Mouse (Mus musculus): Measurements from ENCODE around the gene Mab21l1. TPM values are rescaled to one million over a fixed set of nuclear protein-coding genes. Genes with fewer than 3 reads are reported as not detected.

Gene Mab21l1
- polyA plus RNA-seq, 1 experiment from 2014 or later = 57.6 TPM

DNA sequence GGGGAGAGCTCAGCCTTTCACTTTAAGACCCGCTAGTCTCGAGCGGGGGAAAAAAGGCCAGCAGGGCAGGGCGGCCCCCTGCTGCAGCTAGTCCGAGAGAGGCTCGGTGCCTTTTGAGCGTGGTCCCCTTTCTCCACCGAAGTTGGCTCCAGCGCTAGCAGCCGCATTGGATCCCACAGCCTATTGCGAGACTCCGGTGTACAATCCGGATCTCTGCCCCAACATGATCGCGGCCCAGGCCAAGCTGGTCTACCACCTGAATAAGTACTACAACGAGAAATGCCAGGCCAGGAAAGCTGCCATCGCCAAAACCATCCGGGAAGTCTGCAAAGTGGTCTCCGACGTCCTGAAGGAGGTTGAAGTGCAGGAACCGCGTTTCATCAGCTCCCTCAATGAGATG, 461 bp downstream of the Mab21l1 start:
- H3K4me1 ChIP-seq (replicated peaks) = peaks cover 59% of the 10 kb centered on the region

DNA sequence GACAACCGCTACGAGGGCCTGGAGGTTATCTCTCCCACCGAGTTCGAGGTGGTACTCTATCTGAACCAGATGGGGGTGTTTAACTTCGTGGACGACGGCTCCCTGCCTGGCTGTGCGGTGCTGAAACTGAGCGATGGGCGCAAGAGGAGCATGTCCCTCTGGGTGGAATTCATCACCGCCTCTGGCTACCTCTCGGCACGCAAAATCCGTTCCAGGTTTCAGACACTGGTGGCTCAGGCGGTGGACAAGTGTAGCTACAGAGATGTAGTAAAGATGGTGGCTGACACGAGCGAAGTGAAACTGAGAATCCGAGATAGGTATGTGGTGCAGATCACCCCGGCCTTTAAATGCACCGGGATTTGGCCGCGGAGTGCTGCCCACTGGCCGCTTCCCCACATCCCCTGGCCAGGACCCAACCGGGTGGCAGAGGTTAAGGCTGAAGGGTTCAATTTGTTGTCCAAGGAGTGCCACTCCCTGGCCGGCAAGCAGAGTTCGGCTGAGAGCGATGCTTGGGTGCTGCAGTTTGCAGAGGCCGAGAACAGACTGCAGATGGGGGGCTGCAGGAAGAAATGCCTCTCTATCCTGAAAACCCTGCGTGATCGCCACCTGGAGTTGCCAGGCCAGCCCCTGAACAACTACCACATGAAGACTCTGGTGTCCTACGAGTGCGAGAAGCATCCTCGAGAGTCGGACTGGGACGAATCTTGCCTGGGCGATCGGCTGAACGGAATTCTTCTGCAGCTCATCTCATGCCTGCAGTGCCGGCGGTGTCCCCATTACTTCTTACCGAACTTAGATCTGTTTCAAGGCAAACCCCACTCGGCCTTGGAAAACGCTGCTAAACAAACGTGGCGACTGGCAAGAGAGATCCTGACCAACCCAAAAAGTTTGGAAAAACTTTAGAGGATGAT, 1.1 kb downstream of the Mab21l1 start:
- Histone ChIP-seq H3K36me3 (no peaks in the 10 kb centered on the region), H3K9me3 (no peaks in the 10 kb centered on the region), H3K4me1 (replicated peaks) (peaks cover 62% of the 10 kb centered on the region), H3K4me3 (peak overlapping the region; percentile 59), H3K27me3 (ENCODE audit: insufficient read depth, poor library complexity, severe bottlenecking) (peaks cover 89% of the 10 kb centered on the region), H3K27ac (peak overlapping the region; percentile 88)
- peak; percentile 68 for DNase-seq (ENCODE audit: low spot score)
- WGBS = under 1% methylated on average over 45 of the region's 45 CpGs

More for the DNA sequence above, 461 bp downstream of the Mab21l1 start:
- Histone ChIP-seq H3K4me3 (peak overlapping the region; percentile 59), H3K9me3 (no peaks in the 10 kb centered on the region), H3K27me3 (ENCODE audit: insufficient read depth, poor library complexity, severe bottlenecking) (peaks cover 96% of the 10 kb centered on the region), H3K27ac (peak overlapping the region; percentile 88), H3K36me3 (no peaks in the 10 kb centered on the region)
- DNase-seq (ENCODE audit: low spot score) = no peak
- under 1% methylated on average over 22 of the region's 22 CpGs for WGBS

DNA sequence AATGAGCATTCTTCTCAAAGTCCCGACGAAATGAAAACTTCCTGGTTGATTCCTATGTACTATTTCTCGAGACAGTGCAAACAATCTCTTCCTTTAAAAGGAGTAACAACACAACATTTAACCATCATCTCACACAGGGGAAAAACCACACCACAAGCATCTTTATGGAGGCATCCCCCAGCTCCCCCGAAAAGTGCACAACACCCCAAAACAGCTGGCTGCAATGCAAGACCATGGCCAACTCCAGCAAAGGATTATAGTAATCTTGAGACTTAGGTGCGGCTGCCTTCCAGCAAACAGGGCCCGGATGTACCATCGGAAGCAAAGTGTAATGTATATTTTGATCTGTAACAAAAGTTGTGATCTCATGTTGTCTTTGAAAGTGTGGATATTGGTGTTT, 1.8 kb downstream of the Mab21l1 start:
- WGBS = 3% methylated on average over 7 of the region's 7 CpGs
- H3K36me3 ChIP-seq = no peaks in the 10 kb centered on the region
- H3K4me3 ChIP-seq = peak overlapping the region; percentile 59
- H3K4me1 ChIP-seq (replicated peaks) = peaks cover 65% of the 10 kb centered on the region
- H3K27ac ChIP-seq = peak overlapping the region; percentile 88
- peak; percentile 30 for DNase-seq (ENCODE audit: low spot score)
- H3K9me3 ChIP-seq = no peaks in the 10 kb centered on the region
- H3K27me3 ChIP-seq (ENCODE audit: insufficient read depth, poor library complexity, severe bottlenecking) = peaks cover 88% of the 10 kb centered on the region

DNA sequence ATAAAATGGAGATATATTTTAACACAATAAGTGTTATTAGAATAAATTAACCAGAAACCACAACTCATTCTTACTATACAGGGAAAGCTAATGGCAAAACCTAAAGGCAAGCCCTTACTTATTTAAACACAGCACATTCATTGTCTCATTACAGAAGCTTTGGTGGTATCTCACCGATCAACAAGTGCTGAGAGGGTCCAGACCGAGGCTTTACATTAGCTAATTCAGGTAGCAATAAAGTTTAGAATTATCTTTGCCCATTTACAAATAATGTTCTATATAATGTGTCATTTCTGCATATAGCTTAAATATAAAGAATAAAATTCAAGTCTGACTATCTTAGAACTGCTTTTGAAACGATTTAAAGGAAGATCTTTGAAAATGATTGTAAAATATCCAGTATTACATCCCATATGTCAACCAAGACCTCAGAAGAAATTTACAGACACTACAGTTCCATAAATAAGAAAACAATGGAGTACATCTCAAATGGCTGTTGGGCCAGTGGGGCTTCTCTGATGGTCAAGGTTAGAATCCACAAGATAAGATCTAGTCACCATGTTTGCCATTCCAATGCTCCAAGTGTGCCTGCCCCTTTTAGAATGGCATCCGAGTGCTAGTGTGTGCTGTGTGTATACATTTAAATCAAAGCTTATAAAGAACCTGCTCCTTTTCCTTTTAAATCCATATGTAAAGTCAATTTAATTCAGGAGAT, 3.1 kb downstream of the Mab21l1 start:
- peaks cover 58% of the 10 kb centered on the region for H3K4me1 ChIP-seq (replicated peaks)
- peaks cover 84% of the 10 kb centered on the region for H3K27me3 ChIP-seq (ENCODE audit: insufficient read depth, poor library complexity, severe bottlenecking)
- H3K9me3 ChIP-seq = no peaks in the 10 kb centered on the region
- H3K27ac ChIP-seq = 0 out of 2 replicates have a peak overlapping the region, but pooled peaks have one; percentile 35
- peak overlapping the region; percentile 59 for H3K4me3 ChIP-seq
- WGBS = 45% methylated on average over 4 of the region's 4 CpGs
- H3K36me3 ChIP-seq = no peaks in the 10 kb centered on the region
- no peak for DNase-seq (ENCODE audit: low spot score)

DNA sequence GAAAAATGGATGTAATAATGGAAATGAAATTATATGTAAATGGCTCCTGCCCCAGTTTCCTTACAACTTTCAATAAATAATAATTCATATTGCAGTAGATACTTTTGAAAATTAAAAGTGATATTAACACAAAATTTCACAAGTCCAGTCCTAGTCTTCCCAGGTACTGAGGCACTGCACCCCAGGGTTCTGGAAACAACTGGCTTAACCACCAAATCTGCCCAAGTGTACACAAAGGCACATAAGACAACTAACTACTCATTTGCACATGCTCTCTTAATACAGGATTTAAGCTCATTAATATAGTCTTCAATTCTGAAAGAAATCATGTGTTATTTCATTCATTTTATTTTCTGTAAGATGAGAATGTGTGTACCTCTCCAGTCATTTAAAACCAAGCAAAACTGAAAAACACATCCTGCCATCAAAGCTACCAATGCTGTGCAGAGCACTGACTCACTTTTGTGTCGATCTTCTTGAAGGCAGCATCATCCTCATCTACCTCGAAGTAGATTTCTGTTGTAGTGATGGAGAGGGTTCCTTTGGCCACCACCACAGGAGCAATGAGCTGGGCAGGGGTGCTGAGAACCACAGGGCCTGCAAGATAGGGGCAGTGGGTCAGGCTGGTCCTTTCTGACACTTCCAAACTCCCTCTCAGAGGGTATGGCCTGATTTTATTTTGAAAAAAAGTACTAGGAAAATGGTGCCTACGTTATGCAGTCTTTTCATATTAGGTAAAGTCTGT, 3.8 kb downstream of the Mab21l1 start:
- peak overlapping the region; percentile 89 for H3K27ac ChIP-seq
- peaks cover 51% of the 10 kb centered on the region for H3K4me1 ChIP-seq (replicated peaks)

DNA sequence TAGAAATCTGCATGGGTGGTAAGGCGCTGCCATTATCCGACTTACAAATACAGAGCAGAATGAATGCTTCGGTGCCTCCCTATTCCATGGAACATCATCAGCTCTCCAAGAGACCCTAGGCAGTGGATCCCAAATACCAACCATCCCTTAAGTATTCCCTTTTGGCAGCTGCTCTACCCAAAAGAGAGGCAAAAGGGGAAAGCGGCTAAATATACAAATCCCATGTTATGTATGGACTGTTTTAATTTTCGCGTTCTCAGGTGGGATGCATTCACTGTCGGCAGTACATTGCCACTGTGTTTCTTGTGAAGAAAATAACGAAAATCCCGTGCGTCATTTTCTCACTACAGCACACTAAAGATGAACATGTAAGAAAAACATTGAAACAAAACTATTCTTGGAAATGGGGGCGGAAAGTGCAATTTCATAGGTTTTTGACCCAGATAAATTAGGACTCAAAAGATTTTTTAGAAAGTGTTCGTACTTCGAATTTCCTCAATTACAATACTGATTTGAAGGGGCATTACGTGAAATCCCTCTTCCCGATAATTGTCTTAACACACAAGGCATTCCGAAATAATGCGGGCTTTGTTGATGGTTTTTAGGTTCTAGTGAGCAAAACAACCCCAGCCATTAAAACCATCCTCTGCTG, 4.7 kb downstream of the Mab21l1 start:
- no peaks in the 10 kb centered on the region for H3K36me3 ChIP-seq
- WGBS = 3% methylated on average over 17 of the region's 17 CpGs
- peak overlapping the region; percentile 59 for H3K4me3 ChIP-seq
- H3K9me3 ChIP-seq = no peaks in the 10 kb centered on the region
- H3K4me1 ChIP-seq (replicated peaks) = peaks cover 45% of the 10 kb centered on the region
- peak overlapping the region; percentile 89 for H3K27ac ChIP-seq
- DNase-seq (ENCODE audit: low spot score) = peak; percentile 39
- peaks cover 70% of the 10 kb centered on the region for H3K27me3 ChIP-seq (ENCODE audit: insufficient read depth, poor library complexity, severe bottlenecking)

More for the DNA sequence above, 3.8 kb downstream of the Mab21l1 start:
- no peaks in the 10 kb centered on the region for H3K9me3 ChIP-seq
- H3K36me3 ChIP-seq = no peaks in the 10 kb centered on the region
- peak; percentile 18 for DNase-seq (ENCODE audit: low spot score)
- peak overlapping the region; percentile 59 for H3K4me3 ChIP-seq
- H3K27me3 ChIP-seq (ENCODE audit: insufficient read depth, poor library complexity, severe bottlenecking) = peaks cover 79% of the 10 kb centered on the region
- WGBS = 9% methylated on average over 3 of the region's 3 CpGs

DNA sequence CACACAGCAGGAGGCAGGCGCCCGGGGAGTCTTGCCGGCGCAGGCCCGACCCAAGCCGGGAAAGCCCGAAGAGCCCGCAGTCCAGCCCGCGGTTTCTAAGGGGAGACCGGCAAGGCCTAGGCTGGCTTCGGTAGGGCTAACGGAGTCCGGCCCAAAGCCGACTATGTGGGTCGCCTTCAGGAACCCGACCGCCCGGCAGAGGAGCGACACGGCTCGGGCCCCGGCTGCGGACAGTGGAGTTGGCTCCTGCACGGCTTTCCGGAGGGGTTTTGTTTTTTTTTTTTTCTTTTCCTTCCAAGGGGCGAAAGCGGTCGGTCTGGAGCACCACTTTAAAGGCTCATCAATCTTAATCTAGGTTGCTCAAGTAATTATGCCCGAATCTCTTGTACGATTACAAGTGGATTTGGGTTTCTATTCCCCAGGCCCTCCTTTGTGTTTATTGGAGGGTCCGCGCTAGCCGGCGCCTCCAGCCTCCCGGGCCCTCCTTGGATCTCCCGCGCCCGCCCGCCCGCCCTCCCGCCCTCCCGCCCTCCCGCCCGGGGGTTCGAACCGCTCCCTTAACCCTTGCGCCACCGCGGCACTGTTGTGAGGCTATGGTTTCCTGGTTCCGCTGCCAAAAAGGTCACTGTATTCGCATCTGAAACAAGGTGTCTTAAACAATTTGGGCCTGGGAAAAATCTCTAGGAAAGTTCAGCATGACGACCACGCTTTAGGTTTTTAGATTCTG, 5.3 kb downstream of the Mab21l1 start:
- Histone ChIP-seq H3K27ac (peak overlapping the region; percentile 89), H3K36me3 (no peaks in the 10 kb centered on the region), H3K4me1 (replicated peaks) (peaks cover 38% of the 10 kb centered on the region), H3K9me3 (no peaks in the 10 kb centered on the region), H3K4me3 (peak overlapping the region; percentile 59), H3K27me3 (ENCODE audit: insufficient read depth, poor library complexity, severe bottlenecking) (peaks cover 64% of the 10 kb centered on the region)
- DNase-seq (ENCODE audit: low spot score) = peak; percentile 75
- WGBS = under 1% methylated on average over 54 of the region's 54 CpGs

DNA sequence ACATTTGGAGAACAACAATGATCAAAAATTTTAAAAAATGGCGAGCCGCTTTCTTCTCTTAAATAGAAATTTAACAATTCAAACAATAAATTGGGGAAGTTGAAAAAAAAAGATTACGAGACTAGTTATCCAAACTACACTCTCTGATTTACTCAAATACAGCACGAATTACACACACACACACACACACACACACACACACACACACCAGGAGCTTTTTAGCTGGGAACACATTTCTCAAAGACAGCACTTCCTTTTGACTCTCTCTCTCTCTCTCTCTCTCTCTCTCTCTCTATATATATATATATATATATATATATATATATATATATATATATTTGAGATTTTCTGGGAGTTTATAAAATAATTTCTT, 5.9 kb downstream of the Mab21l1 start:
- DNase-seq (ENCODE audit: low spot score) = no peak
- Histone ChIP-seq H3K9me3 (no peaks in the 10 kb centered on the region), H3K36me3 (no peaks in the 10 kb centered on the region), H3K4me3 (peak overlapping the region; percentile 59), H3K27me3 (ENCODE audit: insufficient read depth, poor library complexity, severe bottlenecking) (peaks cover 58% of the 10 kb centered on the region), H3K4me1 (replicated peaks) (peaks cover 33% of the 10 kb centered on the region), H3K27ac (no peak overlapping the region)
- 4% methylated on average over 4 of the region's 4 CpGs for WGBS

DNA sequence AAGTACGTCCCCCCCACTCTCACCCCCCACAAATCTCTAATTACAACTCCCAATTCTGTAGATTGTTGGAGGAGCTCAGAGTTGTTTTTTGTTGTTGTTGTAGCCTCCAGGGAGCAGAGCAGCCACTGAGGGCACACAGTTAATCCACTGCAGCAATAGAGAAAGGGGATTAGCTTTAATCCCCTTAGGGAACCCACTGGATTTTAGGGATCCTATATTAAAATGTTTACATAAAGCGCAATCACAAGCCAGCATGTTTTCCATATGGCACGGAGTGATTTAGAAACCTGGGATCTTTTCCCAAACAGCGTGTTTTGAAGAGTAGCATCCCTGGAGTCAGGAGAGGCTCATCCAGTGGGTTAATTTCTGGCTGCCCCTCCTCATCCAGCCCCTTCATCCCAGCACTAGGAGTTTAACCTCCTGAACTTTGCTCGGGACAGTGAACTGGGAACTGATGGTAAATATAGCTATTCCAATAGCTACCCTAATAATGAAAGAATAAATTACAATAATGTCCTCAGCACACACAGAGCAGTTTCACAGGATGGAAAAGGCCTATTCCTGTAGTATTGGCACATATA, 6.4 kb downstream of the Mab21l1 start:
- no peak for DNase-seq (ENCODE audit: low spot score)
- H3K4me3 ChIP-seq = no peak overlapping the region
- peaks cover 53% of the 10 kb centered on the region for H3K27me3 ChIP-seq (ENCODE audit: insufficient read depth, poor library complexity, severe bottlenecking)
- 17% methylated on average over 5 of the region's 5 CpGs for WGBS
- no peaks in the 10 kb centered on the region for H3K36me3 ChIP-seq
- H3K4me1 ChIP-seq (replicated peaks) = peaks cover 28% of the 10 kb centered on the region
- H3K27ac ChIP-seq = no peak overlapping the region
- H3K9me3 ChIP-seq = no peaks in the 10 kb centered on the region

DNA sequence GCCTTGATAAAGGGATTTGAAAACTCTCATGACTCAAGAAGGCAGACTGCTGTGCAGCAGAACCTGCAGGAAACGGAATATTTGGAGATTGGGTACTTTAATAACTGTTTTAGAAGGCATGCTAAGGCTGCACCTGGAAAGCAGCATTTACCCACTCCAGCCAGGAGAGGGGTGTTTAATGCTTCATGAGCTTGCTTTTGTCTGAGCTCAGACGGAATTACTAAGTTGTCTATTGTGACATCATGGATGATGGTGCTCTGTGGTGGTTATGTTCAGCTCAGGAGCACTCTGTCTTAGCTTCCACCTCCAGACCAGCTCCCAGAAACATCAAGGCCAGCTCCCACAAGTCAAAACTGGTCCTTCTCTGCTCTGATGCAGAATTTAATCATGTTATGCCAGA, 7.5 kb downstream of the Mab21l1 start:
- Histone ChIP-seq H3K27me3 (ENCODE audit: insufficient read depth, poor library complexity, severe bottlenecking) (peaks cover 42% of the 10 kb centered on the region), H3K9me3 (no peaks in the 10 kb centered on the region), H3K36me3 (no peaks in the 10 kb centered on the region), H3K27ac (no peak overlapping the region), H3K4me1 (replicated peaks) (peaks cover 23% of the 10 kb centered on the region), H3K4me3 (no peak overlapping the region)
- WGBS = 38% methylated on average over 2 of the region's 2 CpGs
- DNase-seq (ENCODE audit: low spot score) = no peak

DNA sequence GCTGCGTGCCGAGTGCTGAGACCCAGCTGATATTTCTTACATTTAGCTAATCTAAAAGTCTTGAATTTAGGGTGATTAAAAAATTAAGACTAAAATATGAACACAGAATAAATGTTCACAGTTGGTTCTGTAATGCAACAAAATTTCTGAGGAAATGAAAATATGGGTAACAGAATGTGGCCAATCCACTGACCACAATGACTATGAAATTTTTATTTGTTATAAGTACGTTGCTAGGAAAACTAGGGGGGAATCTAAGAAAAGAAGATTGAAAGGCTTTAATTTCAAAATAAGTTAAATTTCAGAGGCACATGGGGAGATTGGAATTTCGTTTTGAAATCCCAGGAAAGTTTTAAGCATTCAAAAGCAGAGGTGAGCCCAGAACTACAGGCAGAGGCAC, 8.3 kb downstream of the Mab21l1 start:
- Histone ChIP-seq H3K27ac (no peak overlapping the region), H3K36me3 (no peaks in the 10 kb centered on the region), H3K9me3 (no peaks in the 10 kb centered on the region), H3K4me3 (no peak overlapping the region), H3K4me1 (replicated peaks) (peaks cover 23% of the 10 kb centered on the region), H3K27me3 (ENCODE audit: insufficient read depth, poor library complexity, severe bottlenecking) (peaks cover 34% of the 10 kb centered on the region)
- 78% methylated on average over 4 of the region's 4 CpGs for WGBS
- DNase-seq (ENCODE audit: low spot score) = no peak

Measured in hindbrain, embryonic 10.5 days (tissue).